Mouse (Mus musculus) cortical plate, adult 2 months (tissue): ENCODE results near the gene Sncg.

Experiments
- CTCF ChIP-seq: fragments of 200-500 bp; IDR thresholded peaks from 2 replicates; pipeline ENCODE4 v1.5.1; 2011; ENCODE audit warnings: mild to moderate bottlenecking, control low read depth, low read length; ENCODE audit not compliant: insufficient read depth; ENCODE audit errors: extremely low read depth
- POLR2A ChIP-seq: fragments of 200-500 bp; IDR thresholded peaks from 2 replicates; pipeline ENCODE4 v1.6.1; 2011; ENCODE audit warnings: mild to moderate bottlenecking, low read length, control low read depth; ENCODE audit not compliant: insufficient read depth; ENCODE audit errors: extremely low read depth

DNA sequence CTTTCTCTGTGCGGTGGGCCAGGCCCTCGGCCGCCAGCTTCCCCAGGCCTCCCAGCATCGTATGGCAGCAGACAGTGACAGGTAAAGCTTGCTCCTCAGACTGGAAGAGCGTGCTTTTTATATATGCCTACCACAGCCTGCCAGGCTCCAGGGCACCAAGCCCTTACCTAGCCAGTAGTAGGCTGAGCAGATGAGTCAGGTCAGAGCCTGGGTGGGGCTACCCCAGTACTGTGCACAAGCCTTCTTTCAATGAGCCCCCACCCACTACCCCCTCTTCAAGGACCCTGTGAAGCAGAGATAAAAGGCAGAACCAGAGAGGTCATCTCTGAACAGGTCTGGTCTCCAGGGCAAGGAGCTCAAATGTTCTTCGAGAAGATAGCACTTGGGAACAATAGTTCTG lies 19.3 kb downstream of the Sncg start, which contains the start of gene Fam25c:
- no peak for TF ChIP-seq CTCF
- no peak for TF ChIP-seq POLR2A
